Comparison of ENCODE assay signal across 10 mouse cellular contexts in genomic region chr2:115979683-115980476, GRCm38 (mm10).
DNase-seq lines count a peak whose midpoint lies in the region; ATAC-seq and TF ChIP-seq lines count a peak whose summit lies in the region.
"Had no signal": no experiment of that assay in that cellular context is flagged by ENCODE, and none has a peak within 500 bp of the region (broad histone marks: within the 10 kb centered on the region; RNA-seq: fewer than 3 reads in every experiment).

No protein-coding gene starts in this region.

- H3K9ac ChIP-seq in lung, postnatal 0 days (replicated peaks; ENCODE audit: low read depth) = no peak overlapping the region
- H3K9ac ChIP-seq: heart, embryonic 15.5 days had no signal

- H3K9me3 ChIP-seq in hindbrain, embryonic 10.5 days = no peaks in the 10 kb centered on the region
- H3K9me3 ChIP-seq in midbrain, embryonic 10.5 days (replicated peaks) = no peaks in the 10 kb centered on the region
- no peaks in the 10 kb centered on the region for H3K9me3 ChIP-seq in lung, postnatal 0 days (ENCODE audit: low read length)
- H3K9me3 ChIP-seq: heart, embryonic 15.5 days had no signal

- H3K4me2 ChIP-seq in lung, postnatal 0 days (replicated peaks; ENCODE audit: low read depth, low read length) = no peak overlapping the region
- H3K4me2 ChIP-seq: heart, embryonic 15.5 days had no signal

- DNase-seq in ES-CJ7 (ENCODE audit: low read depth, low spot score) = peak; percentile 64
- DNase-seq in adrenal gland, postnatal 36 days = peak; percentile 63 to 70
- DNase-seq in hindbrain, embryonic 10.5 days (ENCODE audit: low spot score) = peak; percentile 44
- DNase-seq in midbrain, embryonic 10.5 days (ENCODE audit: low spot score) = peak; percentile 33
- no peak for DNase-seq in lung, postnatal 0 days (ENCODE audit: low spot score)
- DNase-seq in urinary bladder, adult 2 months (ENCODE audit: low spot score) = no peak
- DNase-seq in thymus, adult 18-20 months = no peak
- DNase-seq: lung, postnatal 14 days had no signal

- TF ChIP-seq EP300 in lung, postnatal 0 days (IDR thresholded peaks at IDR 0.05) = no peak

- H3K4me3 ChIP-seq in hindbrain, embryonic 10.5 days = no peak overlapping the region
- no peak overlapping the region for H3K4me3 ChIP-seq in midbrain, embryonic 10.5 days
- no peak overlapping the region for H3K4me3 ChIP-seq in lung, postnatal 0 days (ENCODE audit: low read depth, low read length)
- H3K4me3 ChIP-seq: heart, embryonic 15.5 days had no signal

- peaks cover 37% of the 10 kb centered on the region for H3K36me3 ChIP-seq in hindbrain, embryonic 10.5 days
- H3K36me3 ChIP-seq in midbrain, embryonic 10.5 days = peaks cover 23% of the 10 kb centered on the region
- H3K36me3 ChIP-seq in lung, postnatal 0 days (ENCODE audit: insufficient read depth, low read length) = no peaks in the 10 kb centered on the region
- H3K36me3 ChIP-seq: G1E had no signal

- H3K27me3 ChIP-seq in hindbrain, embryonic 10.5 days (ENCODE audit: insufficient read depth, poor library complexity, severe bottlenecking) = no peaks in the 10 kb centered on the region
- H3K27me3 ChIP-seq in midbrain, embryonic 10.5 days (ENCODE audit: low read depth, poor library complexity, severe bottlenecking) = no peaks in the 10 kb centered on the region
- no peaks in the 10 kb centered on the region for H3K27me3 ChIP-seq in lung, postnatal 0 days (replicated peaks; ENCODE audit: insufficient read depth, low read length)
- H3K27me3 ChIP-seq: heart, embryonic 15.5 days had no signal

- 53% methylated on average over 14 of the region's 14 CpGs for WGBS in hindbrain, embryonic 10.5 days
- 71% methylated on average over 14 of the region's 14 CpGs for WGBS in midbrain, embryonic 10.5 days
- 75% methylated on average over 14 of the region's 14 CpGs for WGBS in lung, postnatal 0 days

- peaks cover 42% of the 10 kb centered on the region for H3K4me1 ChIP-seq in hindbrain, embryonic 10.5 days (replicated peaks)
- H3K4me1 ChIP-seq in midbrain, embryonic 10.5 days = peaks cover 24% of the 10 kb centered on the region
- H3K4me1 ChIP-seq in lung, postnatal 0 days (ENCODE audit: insufficient read depth, low read depth, low read length) = no peaks in the 10 kb centered on the region

- H3K27ac ChIP-seq in hindbrain, embryonic 10.5 days = peak overlapping the region; percentile 80
- peak overlapping the region; percentile 74 for H3K27ac ChIP-seq in midbrain, embryonic 10.5 days (replicated peaks)
- no peak overlapping the region for H3K27ac ChIP-seq in lung, postnatal 0 days (ENCODE audit: low read length)
- H3K27ac ChIP-seq: heart, embryonic 15.5 days had no signal

- no peak for ATAC-seq in lung, postnatal 0 days

- TF ChIP-seq CTCF in lung, postnatal 0 days (IDR thresholded peaks at IDR 0.05) = no peak

Comparison
In these comparisons a context has a peak if more than half of its experiments do, and no peak if none do; other contexts are left out.
1. DNase-seq: peak in ES-CJ7 (single experiment), adrenal gland, postnatal 36 days (2 of 2), hindbrain, embryonic 10.5 days (single experiment) and midbrain, embryonic 10.5 days (single experiment); none in lung, postnatal 0 days (single experiment), urinary bladder, adult 2 months (single experiment) and thymus, adult 18-20 months (0 of 2).